Mouse (Mus musculus) left cerebral cortex, adult 6 months (tissue): Measurements from ENCODE around the gene Gnao1. TPM values are rescaled to one million over a fixed set of nuclear protein-coding genes. Genes with fewer than 3 reads are reported as not detected.

Source experiments
- long read RNA-seq, 2 experiments: library from polyadenylated mRNA; unstranded; transcript quantifications; one replicate each; pipeline ENCODE4 v2.0.0; 2019 to 2020
- polyA plus RNA-seq: library from polyadenylated mRNA; unstranded; fragments of <200 nt; fragmentation: Nextera tagmentation; gene quantifications from 2 replicates; pipeline ENCODE4 v1.2.3, GENCODE M21; 2021

Gnao1 gene
- 142 and 252 TPM in 2 replicates for polyA plus RNA-seq
- long read RNA-seq, experiment 1, full-length matches to known transcripts: 318 of 425 reads
- long read RNA-seq, experiment 1, partial matches to known transcripts: 87 of 425 reads
- long read RNA-seq, experiment 1, other reads (novel, unspliced or antisense): 20 of 425 reads
- long read RNA-seq, experiment 2, full-length matches to known transcripts: 205 of 252 reads
- long read RNA-seq, experiment 2, partial matches to known transcripts: 28 of 252 reads
- long read RNA-seq, experiment 2, other reads (novel, unspliced or antisense): 19 of 252 reads

DNA sequence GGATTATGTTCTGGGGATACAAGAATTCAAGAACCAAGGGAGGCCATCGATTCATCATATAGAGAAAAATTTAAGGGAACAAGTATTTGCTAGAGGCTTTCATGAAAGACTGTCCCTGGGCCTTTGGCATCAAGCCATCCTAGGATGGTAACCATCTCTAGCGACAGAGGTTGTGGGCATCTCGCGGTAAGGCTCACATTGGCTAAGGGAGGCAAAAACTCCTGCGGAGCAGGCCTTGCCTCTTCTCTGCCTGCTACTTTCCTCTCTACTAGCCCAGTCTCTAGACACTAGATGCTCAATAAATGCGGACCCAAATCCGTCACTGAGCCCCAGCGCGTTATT is at the start of gene Gnao1:
Gene Gnao1 (plus strand): TSS at position 281 of the 342 bp plus-strand sequence.

DNA sequence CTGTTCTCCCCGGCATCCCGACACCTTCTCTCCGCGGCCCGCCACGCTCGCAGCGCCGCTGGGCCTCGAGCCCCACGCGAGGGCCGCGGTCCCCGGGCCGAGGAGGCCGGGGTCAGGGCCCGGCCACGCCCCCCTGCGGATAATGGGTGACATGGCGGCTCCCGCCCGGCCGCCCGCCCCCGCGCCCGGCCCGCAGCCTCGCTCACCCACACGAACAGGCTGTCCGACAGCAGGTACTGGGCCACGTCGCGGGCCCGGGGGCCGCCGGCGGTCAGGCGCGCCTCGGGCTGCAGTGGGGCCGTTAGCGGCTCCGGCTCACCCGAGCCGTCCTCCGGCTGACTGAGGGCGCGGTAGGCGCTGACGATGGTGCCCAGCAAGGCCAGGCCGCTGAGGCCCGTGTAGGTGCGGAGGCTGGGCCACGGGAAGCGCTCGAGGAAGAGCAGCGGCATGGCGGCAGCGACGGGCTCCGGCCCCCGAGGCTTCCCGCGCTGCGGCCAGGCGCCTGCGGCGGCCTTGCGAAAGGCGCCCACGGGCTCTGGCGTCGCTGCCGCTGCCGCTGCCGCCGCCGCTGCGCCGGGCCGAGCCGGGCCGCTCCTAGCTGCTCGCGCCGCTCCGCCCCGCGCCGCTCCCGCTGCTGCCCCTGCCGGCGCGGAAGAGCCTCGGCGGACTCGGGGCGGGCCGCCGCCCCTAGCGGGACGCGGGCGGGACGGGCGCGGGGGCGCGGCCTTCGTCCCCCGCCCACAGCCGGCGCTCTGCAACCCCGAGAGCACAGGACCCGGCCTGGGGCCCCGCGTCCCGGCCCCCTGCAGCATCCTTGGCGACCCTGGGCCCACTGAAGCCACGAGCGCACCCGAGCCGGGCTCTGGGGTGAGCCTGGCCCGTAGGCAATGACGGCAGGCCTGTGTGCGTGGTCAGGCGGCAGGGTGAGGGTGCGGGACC is 202.5 kb downstream of the Gnao1 start, which contains the start of gene Amfr:
Gene Amfr (minus strand): TSS at position 830 of the 939 bp plus-strand sequence.

Other genes starting within 250 kb of the Gnao1 start
- 37.2 and 80.5 TPM in 2 replicates for gene Amfr, start 202.9 kb downstream of the Gnao1 start, polyA plus RNA-seq
- gene Nudt21, start 227.1 kb downstream of the Gnao1 start, polyA plus RNA-seq: 26.4 and 27.2 TPM in 2 replicates
- gene Ogfod1, start 227.2 kb downstream of the Gnao1 start, polyA plus RNA-seq: 45.5 and 56.9 TPM in 2 replicates